Mouse (Mus musculus): Measurements from ENCODE around the gene Chaf1a. TPM values are rescaled to one million over a fixed set of nuclear protein-coding genes. Genes with fewer than 3 reads are reported as not detected.
"Not testable (repeated sequence)": the region's sequence is repeated elsewhere in the genome, so short reads cannot be mapped to it uniquely, and the experiment has no call there.

The Chaf1a gene
- total RNA-seq, 2 experiments from 2014 or later: 3.5 to 4.7 TPM

DNA sequence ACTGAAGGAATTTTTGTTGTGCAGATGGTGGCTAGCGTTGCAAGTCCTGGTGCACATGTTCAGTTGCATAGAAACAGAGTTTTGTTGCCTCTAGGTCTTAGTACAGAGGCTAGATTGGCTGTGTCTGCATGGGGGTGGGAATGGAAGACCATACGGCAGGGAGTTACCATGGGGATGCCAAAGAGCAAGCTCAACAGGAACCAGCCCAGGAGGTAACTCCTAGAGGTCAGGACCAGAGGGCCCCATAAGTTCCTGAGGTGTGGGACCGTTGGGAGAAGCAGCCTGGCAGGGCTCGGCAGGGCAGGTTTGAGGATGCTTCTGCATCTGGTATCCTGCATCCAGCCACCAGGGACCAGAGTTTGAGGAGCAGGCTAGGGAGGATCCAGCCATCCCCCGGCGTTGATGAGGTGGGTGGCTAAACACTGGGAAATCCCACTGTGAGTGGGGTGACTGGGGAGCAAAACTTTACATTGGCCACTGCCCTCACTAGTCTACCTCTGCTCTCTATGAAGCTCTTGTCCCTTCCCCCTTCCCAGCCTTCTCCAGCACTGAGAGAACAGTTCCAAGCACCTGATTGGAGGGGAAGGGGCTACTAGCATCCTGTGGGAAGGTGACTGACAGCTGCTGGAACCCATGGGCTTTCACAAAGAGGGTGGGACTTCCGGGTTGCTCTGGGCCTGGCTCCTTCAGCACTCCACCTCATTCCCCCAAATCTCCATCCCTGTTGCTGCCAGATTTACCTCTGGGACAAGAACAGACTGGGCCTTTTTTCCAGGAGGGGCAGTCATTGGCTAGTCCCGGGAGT lies 40.7 kb downstream of the Chaf1a start:
- DNase-seq: peak in 1 of 2 experiments; percentile 29

GRCm38 (mm10) chr17:56092312-56092711 lies 52.1 kb downstream of the Chaf1a start:
- no peak for DNase-seq

DNA sequence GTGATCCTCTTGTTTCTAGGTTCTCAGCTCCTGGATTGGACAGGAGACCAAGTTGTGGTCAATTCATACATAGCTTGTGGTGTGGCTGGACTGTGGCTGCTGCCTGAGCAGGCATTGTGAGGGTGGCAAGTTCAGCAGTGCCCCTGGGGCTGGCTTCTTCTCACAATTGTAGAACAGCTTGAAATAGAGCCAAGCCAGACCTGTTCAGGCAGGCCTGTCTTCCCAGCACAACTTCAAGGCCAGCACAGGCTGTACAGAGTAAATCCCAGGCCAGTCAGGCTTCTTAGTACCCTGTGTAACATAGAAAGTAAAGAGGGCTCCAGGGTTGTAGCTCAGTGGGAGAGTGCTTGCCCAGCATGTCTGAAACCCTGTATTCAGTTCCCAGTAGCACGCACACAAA lies 52.6 kb downstream of the Chaf1a start:
- peak in 1 of 2 experiments; percentile 62 for DNase-seq

GRCm38 (mm10) chr17:56096883-56097282 lies 56.6 kb downstream of the Chaf1a start:
- DNase-seq: no peak

DNA sequence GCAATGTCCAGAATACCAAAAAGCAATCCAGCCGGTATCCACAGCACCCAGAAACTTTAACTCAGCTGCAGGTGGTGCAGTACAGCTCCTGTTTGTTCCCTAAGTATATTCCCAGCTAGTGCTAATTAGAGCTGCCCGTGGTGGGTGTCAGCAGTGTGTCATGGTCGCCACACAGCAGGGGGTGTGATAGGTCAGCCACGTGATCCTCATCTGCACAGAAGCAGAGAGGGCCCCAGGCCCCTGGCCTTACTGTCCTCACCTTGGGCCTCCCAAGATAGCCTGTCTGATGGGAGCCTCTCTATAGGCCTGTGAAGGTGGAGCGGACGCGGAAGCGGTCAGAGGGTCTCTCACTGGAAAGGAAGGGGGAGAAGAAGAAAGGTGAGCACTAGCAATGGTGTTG lies 57.9 kb downstream of the Chaf1a start:
- no peak for DNase-seq

GRCm38 (mm10) chr17:56098711-56099572 lies 58.7 kb downstream of the Chaf1a start:
- no peak for DNase-seq

GRCm38 (mm10) chr17:56100811-56101210 lies 60.6 kb downstream of the Chaf1a start:
- no peak for DNase-seq

- no peak for DNase-seq
These were observed 61.9 kb downstream of the Chaf1a start for GRCm38 (mm10) chr17:56102158-56102557.

DNA sequence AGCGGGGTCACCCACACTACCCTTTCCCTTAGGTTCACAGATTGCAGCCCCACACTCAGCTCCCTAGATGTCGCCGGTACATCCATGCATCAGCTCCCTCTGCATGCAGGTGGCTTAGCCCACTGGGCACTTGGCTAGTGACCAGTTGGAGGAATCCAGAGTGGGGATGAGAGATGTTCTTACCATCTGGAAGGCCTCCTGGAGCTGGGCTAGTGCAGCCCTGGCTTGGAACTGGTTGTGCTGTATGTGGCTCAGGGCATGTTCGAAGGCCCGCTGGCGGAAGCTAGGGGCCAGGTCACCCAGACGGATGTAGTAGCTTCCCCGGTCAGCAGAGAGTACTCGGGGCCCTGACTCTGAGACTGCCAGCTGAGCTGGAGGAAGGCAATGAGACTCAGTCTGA lies 62.7 kb downstream of the Chaf1a start:
- DNase-seq: no peak

DNA sequence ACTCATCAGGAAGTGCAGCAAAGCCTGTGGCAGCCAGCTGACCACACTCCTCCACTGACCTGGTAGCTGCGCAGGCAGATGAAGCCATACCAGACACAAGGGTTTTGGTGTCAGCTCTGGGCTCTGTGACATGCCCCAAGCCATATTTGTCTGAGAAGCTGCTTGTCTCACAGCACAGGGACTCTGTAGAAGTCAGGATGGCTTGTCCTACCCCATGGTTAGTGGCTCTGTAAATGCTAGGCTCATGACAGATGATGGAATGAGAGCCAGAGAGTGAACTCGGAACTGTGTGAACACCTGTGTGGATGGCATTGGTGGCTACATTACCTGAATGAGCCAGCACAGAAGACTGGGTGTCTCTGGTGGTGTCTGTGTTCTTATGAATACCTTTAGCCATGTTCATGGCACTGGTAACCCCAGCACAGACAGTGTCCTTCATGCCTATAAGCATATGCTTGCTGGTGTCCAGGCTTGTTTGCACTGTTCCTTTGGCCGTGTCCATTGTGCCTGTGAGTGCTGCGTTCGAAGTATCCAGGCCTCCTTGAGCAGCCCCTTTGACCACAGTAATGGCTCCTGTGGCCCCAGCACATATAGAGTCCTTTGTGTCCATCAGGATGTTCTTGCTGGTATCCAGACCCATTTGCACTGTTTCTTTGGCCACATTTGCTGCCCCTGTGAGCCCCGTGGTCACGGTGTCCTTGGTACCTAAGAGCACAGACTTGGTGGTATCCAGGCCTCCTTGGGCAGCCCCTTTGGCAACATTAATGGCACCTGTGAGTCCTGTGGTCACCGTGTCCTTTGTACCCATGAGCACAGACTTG lies 63.4 kb downstream of the Chaf1a start:
- no peak for DNase-seq

DNA sequence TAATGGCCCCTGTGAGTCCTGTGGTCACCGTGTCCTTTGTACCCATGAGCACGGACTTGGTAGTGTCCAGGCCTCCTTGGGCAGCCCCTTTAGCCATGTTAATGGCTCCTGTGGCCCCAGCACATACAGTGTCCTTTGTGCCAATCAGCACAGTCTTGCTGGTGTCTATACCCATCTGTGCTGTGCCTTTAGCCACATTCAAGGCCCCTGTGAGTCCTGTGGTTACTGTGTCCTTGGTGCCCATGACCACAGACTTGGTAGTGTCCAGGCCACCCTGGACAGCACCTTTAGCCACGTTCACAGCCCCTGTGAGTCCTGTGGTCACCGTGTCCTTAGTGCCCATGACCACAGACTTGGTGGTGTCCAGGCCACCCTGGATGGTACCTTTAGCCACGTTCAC lies 64.6 kb downstream of the Chaf1a start:
- DNase-seq: not testable (repeated sequence)

GRCm38 (mm10) chr17:56106436-56106835 lies 66.2 kb downstream of the Chaf1a start:
- DNase-seq: not testable (repeated sequence)

DNA sequence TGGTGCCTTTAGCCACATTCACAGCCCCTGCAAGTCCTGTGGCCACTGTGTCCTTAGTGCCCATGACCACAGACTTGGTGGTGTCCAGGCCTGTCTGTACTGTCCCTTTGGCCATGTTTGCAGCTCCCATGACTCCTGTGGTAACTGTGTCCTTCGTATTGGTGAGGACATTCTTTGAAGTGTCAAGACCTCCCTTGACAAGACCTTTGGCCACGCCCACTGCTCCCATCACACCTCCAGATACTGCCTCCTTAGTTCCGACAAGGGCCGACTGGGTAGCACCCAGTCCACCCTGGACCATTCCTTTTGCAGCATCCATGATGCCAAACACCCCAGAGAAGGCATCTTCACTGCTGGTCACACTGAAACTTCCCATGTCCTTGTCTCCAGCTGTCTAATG lies 66.7 kb downstream of the Chaf1a start:
- no peak for DNase-seq

- DNase-seq: no peak
These were observed 67.5 kb downstream of the Chaf1a start for GRCm38 (mm10) chr17:56107736-56108135.

- peak; percentile 76 to 87 for DNase-seq
These were observed 68.2 kb downstream of the Chaf1a start for GRCm38 (mm10) chr17:56108334-56109044.

GRCm38 (mm10) chr17:56109219-56110051 lies 69.2 kb downstream of the Chaf1a start, which contains the start of gene Plin4:
TSS of gene Plin4 (minus strand) at chr17:56109803.
- DNase-seq: peak in 1 of 2 experiments; percentile 66

DNA sequence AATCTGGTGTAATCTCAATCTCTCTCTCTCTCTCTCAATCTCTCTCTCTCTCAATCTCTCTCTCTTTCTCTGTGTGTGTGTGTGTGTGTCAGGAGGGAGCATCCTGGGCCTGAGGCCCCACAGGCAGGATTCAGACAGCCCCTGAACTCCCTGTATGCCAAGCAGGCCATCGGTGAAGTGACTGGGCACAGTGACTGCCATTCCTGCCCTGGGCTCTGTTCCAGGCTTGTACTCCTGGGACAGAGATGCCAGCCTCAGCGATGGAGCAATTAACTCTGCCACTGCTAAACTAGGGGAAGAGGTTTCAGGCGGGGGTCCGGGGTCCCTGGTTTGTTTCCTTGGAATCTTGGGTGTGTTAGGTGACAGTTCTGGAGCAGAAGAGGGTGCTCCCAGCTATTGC lies 70.3 kb downstream of the Chaf1a start:
- peak in 1 of 2 experiments; percentile 68 for DNase-seq

DNA sequence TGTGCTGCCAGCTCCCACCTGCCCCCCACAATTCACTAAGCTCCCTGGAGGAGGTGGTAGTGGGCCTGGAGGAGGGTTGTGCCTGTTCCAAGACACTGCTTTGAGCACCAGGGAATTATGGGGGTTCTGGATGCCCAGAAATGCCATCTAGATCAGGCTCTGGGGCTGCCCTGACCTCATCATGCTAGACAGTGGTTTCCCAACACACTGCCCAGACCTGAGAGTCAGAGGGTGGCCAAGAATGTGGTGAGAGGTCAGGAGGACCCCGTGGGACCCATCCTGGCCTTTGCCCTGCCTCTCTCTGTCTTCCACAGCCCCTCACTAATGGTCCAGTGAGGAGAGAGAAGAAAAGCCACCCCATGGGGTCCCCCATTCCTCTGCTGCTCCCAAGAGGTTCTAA lies 70.8 kb downstream of the Chaf1a start:
- peak in 1 of 2 experiments; percentile 51 for DNase-seq

DNA sequence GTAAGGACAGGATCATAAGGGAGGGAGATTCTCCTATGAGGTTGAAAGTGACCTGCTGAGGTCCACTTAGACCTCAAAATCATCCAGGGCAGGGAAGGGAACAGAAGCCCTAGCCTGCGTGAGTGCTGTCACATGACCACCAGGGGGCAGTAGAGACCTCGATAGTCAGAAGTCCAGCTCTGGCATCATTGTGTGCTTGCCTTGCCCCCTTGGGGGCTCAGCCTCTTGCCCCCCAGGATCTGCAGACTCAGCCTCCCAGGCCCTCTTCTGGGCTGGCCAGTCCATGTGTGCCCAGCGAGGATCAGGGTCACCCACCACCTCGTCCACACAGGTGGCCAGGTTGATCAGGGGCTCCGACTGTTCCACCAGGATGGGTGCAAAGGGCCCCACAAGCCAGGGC lies 71.6 kb downstream of the Chaf1a start:
- peak in 1 of 2 experiments; percentile 82 for DNase-seq

DNA sequence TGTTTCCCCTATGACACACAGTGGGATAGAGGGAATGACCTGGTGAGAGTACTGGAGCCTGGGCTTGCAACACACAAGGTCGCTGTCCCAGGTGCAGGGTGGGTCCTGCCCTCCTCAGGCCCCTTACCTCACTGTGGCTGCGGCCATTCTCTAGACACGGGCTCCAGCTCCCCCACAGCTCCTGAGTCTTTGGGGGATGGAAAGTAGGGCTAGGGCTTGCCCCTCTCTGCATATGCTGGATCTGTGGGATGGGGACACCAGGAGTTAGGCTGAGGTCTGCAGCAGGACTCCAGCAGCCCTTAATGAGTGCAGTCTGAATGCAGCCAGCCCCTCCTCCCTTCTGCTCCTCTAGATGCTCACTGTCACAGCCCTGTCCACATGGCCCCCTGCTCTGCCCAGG lies 72.5 kb downstream of the Chaf1a start:
- DNase-seq: no peak

Measured in adrenal gland, postnatal 36 days (tissue).